Mouse (Mus musculus): Measurements from ENCODE around the gene Pxmp2.

DNA sequence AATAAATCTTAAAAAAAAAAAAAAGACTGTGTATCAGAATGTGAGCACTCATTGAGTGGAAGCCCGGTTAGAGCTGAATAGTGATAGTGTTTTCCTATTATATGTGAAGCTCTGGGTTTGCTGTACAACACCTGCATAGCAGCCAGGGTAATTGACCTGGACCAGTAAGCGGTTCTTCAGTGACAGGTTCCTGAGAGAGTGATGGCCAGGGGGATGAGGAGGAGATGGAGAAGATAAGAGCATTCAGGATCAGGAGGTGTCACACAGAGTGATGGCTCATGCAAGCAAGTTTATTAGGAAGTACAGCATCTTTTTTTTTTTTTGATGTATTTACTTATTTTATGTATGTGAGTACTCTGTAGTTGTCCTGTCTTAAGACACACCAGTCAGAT, 1.1 kb upstream of the Pxmp2 start:
- no peak for TF ChIP-seq GATA1 (IDR thresholded peaks at IDR 0.05; ENCODE audit: borderline replicate concordance, low read length)
- no peak for TF ChIP-seq FLI1 (IDR thresholded peaks at IDR 0.05; ENCODE audit: low read length)
